Mouse (Mus musculus) ES-E14 (cell line): ENCODE measurements around the gene Gna12. TPM values are rescaled to one million over a fixed set of nuclear protein-coding genes. Genes with fewer than 3 reads are reported as not detected.

Experiments used
- DNase-seq: peaks from one replicate; pipeline ENCODE4 v3.0.0-alpha.2; 2013; ENCODE audit warnings: low read depth, low spot score
- H3K27ac ChIP-seq: 2 replicates; pipeline ENCODE4 v1.5.1; 2012; ENCODE audit warnings: low read depth, mild to moderate bottlenecking, low read length, moderate library complexity, mixed read lengths; ENCODE audit not compliant: poor library complexity, insufficient read depth, severe bottlenecking
- H3K36me3 ChIP-seq: 2 replicates; pipeline ENCODE4 v1.6.1; 2012; ENCODE audit warnings: mild to moderate bottlenecking, low read length, moderate library complexity, mixed read lengths; ENCODE audit not compliant: control insufficient read depth, poor library complexity, insufficient read depth, severe bottlenecking
- H3K4me1 ChIP-seq, 2 experiments: fragments of 150-350 bp in 1 of 2; sonication (generic) in 1 of 2; 2 replicates each; pipeline ENCODE4 v1.6.1; 2012; ENCODE audit warnings: low read length in 2 of 2, mild to moderate bottlenecking in 1 of 2, mixed read lengths in 1 of 2; ENCODE audit not compliant: control insufficient read depth in 2 of 2, insufficient read depth in 2 of 2, poor library complexity in 1 of 2
- H3K4me3 ChIP-seq, 2 experiments: fragments of 150-350 bp in 1 of 2; sonication (generic) in 1 of 2; 2 replicates each; pipeline ENCODE4 v1.5.1; 2012; ENCODE audit warnings: low read length in 2 of 2, low read depth in 1 of 2, mild to moderate bottlenecking in 1 of 2, mixed read lengths in 1 of 2; ENCODE audit not compliant: insufficient read depth in 1 of 2, poor library complexity in 1 of 2, severe bottlenecking in 1 of 2
- H3K9ac ChIP-seq: 2 replicates; pipeline ENCODE4 v1.6.1; 2012; ENCODE audit warnings: low read depth, mild to moderate bottlenecking, low read length, mixed read lengths; ENCODE audit not compliant: poor library complexity, insufficient read depth, severe bottlenecking
- H3K9me3 ChIP-seq: fragments of 150-350 bp; sonication (generic); 2 replicates; pipeline ENCODE4 v1.6.1; 2012; ENCODE audit warnings: low read depth, mild to moderate bottlenecking, low read length; ENCODE audit not compliant: control insufficient read depth, insufficient read depth
- CHD2 ChIP-seq: IDR thresholded peaks from 2 replicates; pipeline ENCODE4 v1.6.1; 2014; ENCODE audit warnings: mild to moderate bottlenecking, low read depth, low read length, inconsistent platforms
- HCFC1 ChIP-seq: IDR thresholded peaks from 2 replicates; pipeline ENCODE4 v1.6.1; 2012; ENCODE audit warnings: low read length, inconsistent platforms, borderline replicate concordance; ENCODE audit not compliant: insufficient read depth
- MAFK ChIP-seq: IDR thresholded peaks from 2 replicates; pipeline ENCODE4 v1.6.1; 2014; ENCODE audit warnings: mild to moderate bottlenecking, low read depth, low read length, inconsistent platforms; ENCODE audit not compliant: insufficient read depth
- ZC3H11A ChIP-seq: IDR thresholded peaks from 2 replicates; pipeline ENCODE4 v1.6.1; 2012; ENCODE audit warnings: low read depth, mild to moderate bottlenecking, inconsistent platforms, low read length, borderline replicate concordance
- ZNF384 ChIP-seq: IDR thresholded peaks from 2 replicates; pipeline ENCODE4 v1.6.1; 2012; ENCODE audit warnings: low read depth, low read length, inconsistent platforms
- in situ Hi-C, 2 experiments: fragments of 600-800 bp; cut with MboI; formaldehyde crosslinking; loops; one replicate each; pipeline ENCODE4 v1.15.1; 2025; ENCODE audit warnings: low sequenced_read_pairs in 2 of 2, inconsistent platforms in 1 of 2; ENCODE audit not compliant: unreplicated experiment in 2 of 2
- total RNA-seq: library from RNA; depleted of rRNA; stranded (reverse); fragments of 300-350 nt; gene quantifications from 2 replicates; pipeline ENCODE4 v1.2.3, GENCODE M21; 2012

Gna12 gene
- total RNA-seq, 1 experiment, result 50.4 TPM

GRCm38 (mm10) chr5:140806939-140807338, 23.3 kb downstream of the Gna12 start:
- no peak for DNase-seq
- H3K9ac ChIP-seq, result no peak overlapping the region
- no peaks in the 10 kb centered on the region for H3K36me3 ChIP-seq
- no peak overlapping the region for H3K27ac ChIP-seq
- H3K9me3 ChIP-seq, result no peaks in the 10 kb centered on the region
- in situ Hi-C loops, result no loop called here
- no peak overlapping the region for H3K4me3 ChIP-seq
- peaks cover 0 to 5% of the 10 kb centered on the region in 2 experiments; a peak in 1 of 4 replicates for H3K4me1 ChIP-seq
- TF ChIP-seq HCFC1 (no peak), MAFK (no peak), CHD2 (no peak), ZNF384 (no peak), ZC3H11A (no peak)

GRCm38 (mm10) chr5:140806252-140806651, 24.0 kb downstream of the Gna12 start:
- no peaks in the 10 kb centered on the region for H3K36me3 ChIP-seq
- no peaks in the 10 kb centered on the region for H3K9me3 ChIP-seq
- H3K27ac ChIP-seq, result no peak overlapping the region
- no peak overlapping the region for H3K9ac ChIP-seq
- TF ChIP-seq CHD2, result no peak
- TF ChIP-seq ZNF384, result no peak
- no peak for TF ChIP-seq HCFC1
- no peak for TF ChIP-seq ZC3H11A
- TF ChIP-seq MAFK, result no peak
- H3K4me1 ChIP-seq, result peaks cover 0 to 2% of the 10 kb centered on the region in 2 experiments; a peak in 1 of 4 replicates
- no peak for DNase-seq
- H3K4me3 ChIP-seq, result no peak overlapping the region
- in situ Hi-C loops, result no loop called here

GRCm38 (mm10) chr5:140801782-140802181, 28.4 kb downstream of the Gna12 start:
- in situ Hi-C loops, result no loop called here
- no peak for DNase-seq
- Histone ChIP-seq H3K27ac (no peak overlapping the region), H3K4me3 (no peak overlapping the region), H3K9ac (no peak overlapping the region; the same call in 1 of the 2 replicates), H3K9me3 (no peaks in the 10 kb centered on the region), H3K36me3 (no peaks in the 10 kb centered on the region; the same call in 1 of the 2 replicates), H3K4me1 (no peaks in the 10 kb centered on the region)
- TF ChIP-seq HCFC1 (no peak), MAFK (no peak), ZC3H11A (no peak), ZNF384 (no peak), CHD2 (no peak)

GRCm38 (mm10) chr5:140800288-140800923, 29.8 kb downstream of the Gna12 start:
- DNase-seq, result no peak
- in situ Hi-C loops, result no loop called here
- Histone ChIP-seq H3K4me3 (no peak overlapping the region), H3K36me3 (no peaks in the 10 kb centered on the region; the same call in 1 of the 2 replicates), H3K27ac (no peak overlapping the region), H3K9me3 (no peaks in the 10 kb centered on the region), H3K9ac (no peak overlapping the region), H3K4me1 (no peaks in the 10 kb centered on the region)
- TF ChIP-seq ZC3H11A, result no peak
- no peak for TF ChIP-seq MAFK
- TF ChIP-seq CHD2, result no peak
- TF ChIP-seq ZNF384, result no peak
- no peak for TF ChIP-seq HCFC1

- no peaks in the 10 kb centered on the region for H3K4me1 ChIP-seq
Observed at GRCm38 (mm10) chr5:140799190-140799589, 31.0 kb downstream of the Gna12 start.

More at GRCm38 (mm10) chr5:140799190-140799589, 31.0 kb downstream of the Gna12 start:
- Histone ChIP-seq H3K9me3 (no peaks in the 10 kb centered on the region), H3K4me3 (no peak overlapping the region), H3K9ac (no peak overlapping the region), H3K27ac (no peak overlapping the region), H3K36me3 (no peaks in the 10 kb centered on the region; the same call in 1 of the 2 replicates)
- in situ Hi-C loops, result no loop called here
- TF ChIP-seq MAFK (no peak), CHD2 (no peak), ZC3H11A (no peak), HCFC1 (no peak), ZNF384 (no peak)
- no peak for DNase-seq
